Mouse (Mus musculus) retina, embryonic 14.5 days (tissue): ENCODE results near the gene 9430007A20Rik.
"Not testable (repeated sequence)": the region's sequence is repeated elsewhere in the genome, so short reads cannot be mapped to it uniquely, and the experiment has no call there.

Experiments
- DNase-seq: peaks from one replicate; pipeline ENCODE4 v3.0.0-alpha.2; 2015; ENCODE audit warnings: low spot score

The 9430007A20Rik gene

GRCm38 (mm10) chr4:144519522-144519921 is at the start of gene 9430007A20Rik:
Gene 9430007A20Rik, plus strand, starts transcription at chr4:144519822.
- DNase-seq, result no peak

- DNase-seq, result no peak
Observed at GRCm38 (mm10) chr4:144493331-144493730, 26.3 kb upstream of the 9430007A20Rik start.

- DNase-seq, result no peak
Observed at GRCm38 (mm10) chr4:144506518-144506917, 13.1 kb upstream of the 9430007A20Rik start.

GRCm38 (mm10) chr4:144544689-144545088 is 25.1 kb downstream of the 9430007A20Rik start:
- DNase-seq, result no peak

GRCm38 (mm10) chr4:144545339-144545738 is 25.7 kb downstream of the 9430007A20Rik start:
- not testable (repeated sequence) for DNase-seq

- DNase-seq, result no peak
Observed at GRCm38 (mm10) chr4:144551156-144551555, 31.5 kb downstream of the 9430007A20Rik start.

- DNase-seq, result peak; percentile 7
Observed at GRCm38 (mm10) chr4:144559792-144560191, 40.2 kb downstream of the 9430007A20Rik start.

GRCm38 (mm10) chr4:144561205-144561604 is 41.6 kb downstream of the 9430007A20Rik start:
- DNase-seq, result no peak

- DNase-seq, result no peak
Observed at GRCm38 (mm10) chr4:144565034-144565433, 45.4 kb downstream of the 9430007A20Rik start, which contains the start of gene Gm13124. Gene Gm13124, minus strand, starts transcription at chr4:144565134.

GRCm38 (mm10) chr4:144567752-144568151 is 48.1 kb downstream of the 9430007A20Rik start:
- DNase-seq, result no peak
